Mouse (Mus musculus): Measurements from ENCODE around the gene Crocc.

DNA sequence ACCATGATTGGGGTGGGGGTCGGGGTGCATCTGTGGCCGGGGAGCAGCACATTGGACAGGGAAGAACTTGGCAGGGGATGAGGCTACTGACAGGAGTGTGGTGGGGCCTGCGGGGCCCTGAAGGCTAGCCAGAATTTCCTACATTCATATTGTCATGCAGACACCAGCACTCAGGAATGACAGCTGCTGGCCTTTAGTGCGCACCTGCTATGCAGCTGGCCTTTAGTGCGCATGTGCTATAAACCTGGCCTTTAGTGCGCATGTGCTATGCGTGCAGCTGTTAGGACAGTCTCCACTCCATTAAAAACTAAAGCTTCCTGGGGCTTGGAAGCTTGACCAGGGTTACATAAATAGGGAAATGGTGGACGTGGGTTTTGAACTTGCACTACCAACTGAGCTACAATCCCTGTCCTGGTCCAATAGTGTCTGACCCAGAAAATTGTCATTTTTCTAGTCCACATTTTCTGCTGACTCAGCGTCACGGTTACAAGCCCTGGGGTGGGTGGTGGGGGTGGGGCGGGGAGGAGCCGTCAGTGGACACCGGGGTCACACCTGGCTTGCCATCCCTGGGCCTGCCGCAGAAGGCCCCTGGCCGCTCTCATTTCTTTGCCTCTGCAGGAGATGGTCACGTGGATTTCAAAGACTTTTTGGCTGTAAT, 46.3 kb upstream of the Crocc start:
- no peak for TF ChIP-seq CTCF (IDR thresholded peaks at IDR 0.05; ENCODE audit: low read depth)
- TF ChIP-seq EP300 (IDR thresholded peaks at IDR 0.05; ENCODE audit: low read depth): no peak

Data from liver, postnatal 0 days (tissue).